Mouse (Mus musculus) small intestine, adult 2 months (tissue): ENCODE measurements around the gene Mpeg1.

Experiments used
- CTCF ChIP-seq: fragments of 200-500 bp; IDR thresholded peaks from 2 replicates; pipeline ENCODE4 v1.5.1; 2012; ENCODE audit warnings: low read depth, mild to moderate bottlenecking, control low read depth, inconsistent platforms, low read length, moderate library complexity, mixed read lengths; ENCODE audit not compliant: insufficient replicate concordance, insufficient read length; ENCODE audit errors: extremely low read depth
- POLR2A ChIP-seq: fragments of 200-500 bp; IDR thresholded peaks from 2 replicates; pipeline ENCODE4 v1.6.1; 2012; ENCODE audit warnings: low read depth, mild to moderate bottlenecking, control low read depth, inconsistent platforms, low read length, moderate library complexity

GRCm38 (mm10) chr19:12483782-12484181, 23.2 kb downstream of the Mpeg1 start:
- no peak for TF ChIP-seq POLR2A
- no peak for TF ChIP-seq CTCF
